Mouse (Mus musculus) MN1 (cell line): Measurements from ENCODE around the gene Nfx1.

ENCODE experiments used
- DNase-seq: peaks from one replicate; pipeline ENCODE4 v3.0.0-alpha.2; 2016; ENCODE audit warnings: low spot score

Nfx1 gene

GRCm38 (mm10) chr4:40975678-40976077, 5.0 kb downstream of the Nfx1 start:
- DNase-seq: no peak

- DNase-seq: no peak
These were observed 5.9 kb downstream of the Nfx1 start for GRCm38 (mm10) chr4:40976651-40977050.

- DNase-seq: no peak
These were observed 8.7 kb downstream of the Nfx1 start for GRCm38 (mm10) chr4:40979430-40979829.

- DNase-seq: no peak
These were observed 11.8 kb downstream of the Nfx1 start for GRCm38 (mm10) chr4:40982486-40982885.

- no peak for DNase-seq
These were observed 13.0 kb downstream of the Nfx1 start for GRCm38 (mm10) chr4:40983686-40984085.

- no peak for DNase-seq
These were observed 18.9 kb downstream of the Nfx1 start for GRCm38 (mm10) chr4:40989633-40990032.

- no peak for DNase-seq
These were observed 25.6 kb downstream of the Nfx1 start for GRCm38 (mm10) chr4:40996302-40996701.

- no peak for DNase-seq
These were observed 27.2 kb downstream of the Nfx1 start for GRCm38 (mm10) chr4:40997916-40998315.

- no peak for DNase-seq
These were observed 29.6 kb downstream of the Nfx1 start for GRCm38 (mm10) chr4:41000271-41000670.

GRCm38 (mm10) chr4:41000842-41001639, 30.3 kb downstream of the Nfx1 start:
- no peak for DNase-seq

GRCm38 (mm10) chr4:41013351-41013750, 42.6 kb downstream of the Nfx1 start:
- no peak for DNase-seq

GRCm38 (mm10) chr4:41015798-41016197, 45.1 kb downstream of the Nfx1 start:
- DNase-seq: no peak

GRCm38 (mm10) chr4:41021094-41021493, 50.4 kb downstream of the Nfx1 start:
- DNase-seq: no peak

- DNase-seq: peak; percentile 32
These were observed 55.5 kb downstream of the Nfx1 start for GRCm38 (mm10) chr4:41026086-41026787.

- DNase-seq: no peak
These were observed 57.2 kb downstream of the Nfx1 start for GRCm38 (mm10) chr4:41027872-41028271.

GRCm38 (mm10) chr4:41028272-41028671, 57.6 kb downstream of the Nfx1 start:
- no peak for DNase-seq

GRCm38 (mm10) chr4:41029372-41029771, 58.7 kb downstream of the Nfx1 start:
- DNase-seq: no peak

- no peak for DNase-seq
These were observed 60.5 kb downstream of the Nfx1 start for GRCm38 (mm10) chr4:41031242-41031641.

- DNase-seq: no peak
These were observed 67.2 kb downstream of the Nfx1 start for GRCm38 (mm10) chr4:41037942-41038341.

- DNase-seq: no peak
These were observed 70.3 kb downstream of the Nfx1 start for GRCm38 (mm10) chr4:41040983-41041382.

- no peak for DNase-seq
These were observed 72.2 kb downstream of the Nfx1 start for GRCm38 (mm10) chr4:41042880-41043279.

GRCm38 (mm10) chr4:41043961-41044360, 73.3 kb downstream of the Nfx1 start:
- DNase-seq: no peak

GRCm38 (mm10) chr4:41045288-41045687, 74.6 kb downstream of the Nfx1 start:
- no peak for DNase-seq
